Mouse (Mus musculus) olfactory bulb, adult 2 months (tissue): Measurements from ENCODE around the gene Tmem120a. TPM values are rescaled to one million over a fixed set of nuclear protein-coding genes. Genes with fewer than 3 reads are reported as not detected.

ENCODE experiments used
- H3K27ac ChIP-seq: fragments of 200-500 bp; 2 replicates; pipeline ENCODE4 v1.5.1; 2012; ENCODE audit warnings: low read depth, low read length; ENCODE audit not compliant: insufficient read depth
- H3K4me1 ChIP-seq: fragments of 200-500 bp; 2 replicates; pipeline ENCODE4 v1.6.1; 2012; ENCODE audit warnings: low read length; ENCODE audit not compliant: control insufficient read depth, insufficient read depth
- H3K4me3 ChIP-seq: fragments of 200-500 bp; 2 replicates; pipeline ENCODE4 v1.5.1; 2012; ENCODE audit warnings: mild to moderate bottlenecking, low read depth, low read length, moderate library complexity; ENCODE audit not compliant: insufficient read depth
- CTCF ChIP-seq: fragments of 200-500 bp; IDR thresholded peaks from 2 replicates; pipeline ENCODE4 v1.5.1; 2012; ENCODE audit warnings: low read depth, mild to moderate bottlenecking, low read length, moderate library complexity; ENCODE audit not compliant: insufficient read depth
- POLR2A ChIP-seq: fragments of 200-500 bp; IDR thresholded peaks from 2 replicates; pipeline ENCODE4 v1.6.1; 2012; ENCODE audit warnings: mild to moderate bottlenecking, low read depth, low read length, moderate library complexity; ENCODE audit not compliant: insufficient read depth
- WGBS: fragments of 180-500 bp; shearing (Covaris S2); methylation state at CpG from one replicate; pipeline ENCODE4 v1.1.7; 2018; 5-methylcytosine and 5-hydroxymethylcytosine counted together
- polyA plus RNA-seq: library from polyadenylated mRNA; stranded (reverse); fragments of >200 nt; gene quantifications from 2 replicates; pipeline ENCODE4 v1.2.4, GENCODE M21; 2012; ENCODE audit warnings: low replicate concordance; ENCODE audit not compliant: missing spikeins, insufficient read depth, insufficient read length

Gene Tmem120a
- polyA plus RNA-seq, 1 experiment, result not detected

DNA sequence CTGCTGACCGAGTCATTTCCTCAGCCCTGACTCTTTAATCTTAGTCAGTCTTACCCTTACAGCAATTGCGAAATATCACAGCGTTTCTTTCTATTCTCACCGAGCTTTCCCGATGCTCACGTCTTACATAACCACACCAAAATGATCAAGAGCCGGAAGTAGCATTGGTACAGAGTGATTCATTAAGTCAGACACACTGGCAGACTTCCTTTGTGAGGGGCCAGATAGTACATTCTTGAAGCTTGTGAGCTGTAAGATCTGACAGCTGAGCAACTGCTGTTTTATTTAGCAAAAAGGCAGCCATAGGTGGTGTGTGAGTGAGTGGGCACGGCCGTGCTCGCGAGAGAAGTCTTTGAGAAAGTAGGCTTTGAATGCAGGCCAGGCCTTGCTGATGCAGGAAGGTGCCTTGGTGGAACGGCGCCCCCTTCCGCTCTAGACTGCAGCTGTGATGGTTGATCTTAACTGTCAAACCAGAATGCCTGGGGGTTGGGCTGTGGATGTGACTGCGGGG, 41.5 kb downstream of the Tmem120a start:
- peak overlapping the region; percentile 29; the same call in 1 of the 2 replicates for H3K27ac ChIP-seq
- WGBS, result 48% methylated on average over 15 of the region's 15 CpGs
- no peak overlapping the region for H3K4me3 ChIP-seq
- peaks cover 10% of the 10 kb centered on the region for H3K4me1 ChIP-seq
- TF ChIP-seq CTCF (no peak), POLR2A (no peak)

DNA sequence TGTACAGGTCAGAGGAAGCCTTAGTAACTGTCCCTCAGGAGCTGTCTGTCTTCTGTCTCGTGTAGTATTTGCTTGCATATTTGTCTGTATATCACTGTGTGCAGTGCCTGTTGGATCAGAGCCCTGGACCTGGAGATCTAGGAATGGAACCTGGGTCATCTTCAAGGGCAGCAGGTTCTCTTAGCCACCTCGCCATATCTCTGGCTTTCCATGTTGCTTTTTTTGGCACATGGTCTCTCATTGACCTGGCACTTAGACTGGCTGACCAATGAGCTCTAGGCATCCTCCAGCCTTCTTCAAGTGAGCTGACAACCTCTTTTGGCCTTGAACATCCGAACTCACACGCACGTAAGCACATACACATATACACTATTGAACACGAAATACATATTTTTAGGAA, 42.1 kb downstream of the Tmem120a start:
- TF ChIP-seq CTCF (no peak), POLR2A (no peak)
- Histone ChIP-seq H3K4me1 (peaks cover 10% of the 10 kb centered on the region), H3K27ac (peak overlapping the region; percentile 29; the same call in 1 of the 2 replicates), H3K4me3 (no peak overlapping the region)
- WGBS, result 89% methylated on average over 6 of the region's 6 CpGs

DNA sequence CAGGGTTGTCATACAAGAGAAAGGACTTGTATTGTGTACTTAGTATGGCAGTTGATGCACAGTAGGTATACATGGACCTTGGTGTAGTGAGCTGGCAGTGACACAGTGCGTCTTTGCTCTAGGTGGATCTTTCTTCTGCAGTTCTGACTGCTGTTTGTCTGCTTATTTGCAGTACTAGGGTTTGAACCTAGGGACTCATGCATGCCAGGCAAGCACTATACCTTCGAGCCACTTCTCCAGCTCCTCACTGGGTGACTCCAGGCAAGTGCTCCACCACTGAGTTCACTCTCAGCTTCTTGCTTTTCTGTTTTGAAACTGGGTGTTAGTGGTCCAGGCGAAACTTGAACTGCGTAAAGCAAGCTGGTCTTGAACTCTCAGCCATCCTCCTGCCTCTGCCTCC, 42.6 kb downstream of the Tmem120a start:
- TF ChIP-seq CTCF (no peak), POLR2A (no peak)
- WGBS, result 97% methylated on average over 4 of the region's 4 CpGs
- no peak overlapping the region for H3K27ac ChIP-seq

DNA sequence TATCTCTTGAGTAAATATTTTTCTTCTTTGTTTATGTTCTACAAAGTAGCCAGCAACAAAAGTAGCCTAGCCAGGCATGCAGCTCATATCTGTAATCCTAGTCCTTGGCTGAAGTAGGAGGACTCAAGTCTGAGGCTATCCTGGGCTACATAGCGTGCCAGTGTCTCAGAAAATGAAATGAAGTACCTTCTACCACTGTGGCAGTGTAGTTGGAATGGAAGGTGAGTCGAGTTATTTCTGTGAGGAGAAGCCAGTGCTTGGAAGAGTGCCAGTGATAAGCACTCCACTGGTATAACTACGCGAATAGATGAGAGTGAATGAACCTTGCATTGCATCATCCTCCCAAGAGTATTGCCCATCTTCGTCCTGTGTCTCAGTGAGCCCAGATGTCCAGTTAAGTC, 46.5 kb downstream of the Tmem120a start:
- no peak for TF ChIP-seq CTCF
- no peak for TF ChIP-seq POLR2A
- Histone ChIP-seq H3K4me1 (peaks cover 11% of the 10 kb centered on the region), H3K4me3 (no peak overlapping the region), H3K27ac (no peak overlapping the region)
- WGBS, result 67% methylated on average over 5 of the region's 5 CpGs

More for the DNA sequence above, 42.6 kb downstream of the Tmem120a start:
- no peak overlapping the region for H3K4me3 ChIP-seq
- H3K4me1 ChIP-seq, result peaks cover 10% of the 10 kb centered on the region

DNA sequence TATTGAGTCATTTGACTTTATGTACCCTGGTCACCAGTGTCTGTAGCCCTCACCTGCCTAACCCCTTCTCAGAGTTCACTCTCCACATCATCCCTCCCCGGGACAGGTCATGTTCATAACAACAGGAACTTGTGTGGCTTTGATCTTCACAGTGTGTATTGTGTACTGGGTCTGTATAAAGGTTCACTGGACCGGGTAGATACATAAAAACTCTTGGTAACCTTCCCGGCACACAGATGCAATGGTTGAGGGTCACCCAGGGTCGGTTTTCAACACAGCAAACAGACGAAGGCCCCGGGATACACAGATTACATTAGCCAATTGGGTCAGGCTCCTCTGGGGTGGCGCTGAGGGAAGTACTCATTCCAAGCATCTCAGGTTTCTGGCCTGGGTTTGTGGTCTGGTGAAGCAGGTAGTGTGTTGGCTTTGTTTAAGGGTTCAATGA, 48.9 kb downstream of the Tmem120a start:
- H3K27ac ChIP-seq, result no peak overlapping the region
- TF ChIP-seq POLR2A (no peak), CTCF (no peak)
- 41% methylated on average over 7 of the region's 7 CpGs for WGBS
- no peak overlapping the region for H3K4me3 ChIP-seq
- peaks cover 7% of the 10 kb centered on the region; the same call in 1 of the 2 replicates for H3K4me1 ChIP-seq

DNA sequence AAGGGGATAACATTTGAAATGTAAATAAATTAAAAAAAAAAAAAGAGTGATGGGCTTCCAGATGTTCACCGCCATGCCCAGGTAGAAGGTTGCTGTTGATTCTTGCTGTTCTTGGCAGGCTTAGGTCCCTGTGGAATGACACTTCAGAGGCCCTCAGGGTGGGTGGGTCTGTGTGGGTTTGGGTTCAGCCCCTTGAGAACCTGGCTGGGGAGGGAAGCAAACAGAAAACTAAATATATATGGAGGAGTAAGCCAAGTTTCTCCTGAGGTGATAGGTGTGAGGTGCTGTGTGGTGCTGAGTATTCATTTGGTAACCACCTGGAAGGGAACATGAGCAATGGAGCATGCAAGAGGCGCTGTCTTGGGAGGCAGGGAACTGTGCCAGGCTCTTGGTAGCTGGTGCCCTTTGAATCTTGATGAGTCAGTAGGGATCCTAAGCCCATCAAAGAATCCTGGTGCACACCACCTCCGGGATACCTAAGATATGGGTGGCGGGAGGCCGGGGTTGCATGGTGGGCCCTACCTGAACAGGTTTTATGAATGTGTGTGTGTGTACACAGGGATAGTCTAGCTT, 50.9 kb downstream of the Tmem120a start:
- Histone ChIP-seq H3K4me1 (peaks cover 7% of the 10 kb centered on the region), H3K4me3 (no peak overlapping the region), H3K27ac (no peak overlapping the region)
- TF ChIP-seq POLR2A (no peak), CTCF (no peak)
- 92% methylated on average over 5 of the region's 5 CpGs for WGBS

DNA sequence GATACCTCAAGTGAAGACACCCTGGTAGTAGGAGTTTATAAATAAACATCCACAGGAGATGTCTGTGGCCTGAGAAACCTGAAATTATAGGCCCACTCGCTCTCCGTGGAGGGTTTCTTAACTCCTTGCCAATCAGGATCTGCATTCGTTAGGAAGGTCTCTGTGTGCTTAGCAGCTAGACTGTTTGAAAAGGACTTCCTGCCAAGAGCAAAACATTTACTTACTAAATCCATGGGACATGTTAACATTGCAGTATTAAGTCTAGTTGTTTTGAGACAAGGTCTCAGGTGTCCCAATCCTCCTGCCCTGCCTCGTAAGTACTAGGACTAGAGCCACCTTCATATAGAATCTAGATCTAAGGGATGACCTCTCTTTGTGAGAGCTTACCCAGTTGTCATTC, 53.0 kb downstream of the Tmem120a start:
- Histone ChIP-seq H3K4me1 (peaks cover 8% of the 10 kb centered on the region), H3K4me3 (no peak overlapping the region), H3K27ac (no peak overlapping the region)
- TF ChIP-seq POLR2A (no peak), CTCF (no peak)
- 44% methylated on average over 4 of the region's 4 CpGs for WGBS

DNA sequence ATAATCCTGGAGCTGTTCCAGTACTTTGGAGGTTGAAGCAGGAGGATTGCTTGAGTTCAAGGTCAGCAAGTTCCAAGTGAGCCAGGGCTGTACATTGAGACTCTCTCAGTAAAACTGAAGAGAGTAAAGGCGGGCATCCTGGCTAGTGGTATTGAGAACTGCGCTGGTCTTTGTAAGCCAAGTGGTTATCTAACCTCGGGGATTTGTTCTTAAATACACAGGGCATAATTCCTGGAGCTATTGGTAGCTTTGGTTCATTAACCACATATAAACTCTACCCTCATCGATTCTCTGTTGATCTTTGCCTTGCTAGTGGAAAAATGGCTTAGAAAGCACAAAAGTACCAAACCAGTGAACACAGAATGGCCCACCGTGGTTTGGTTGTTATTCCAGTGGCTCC, 53.8 kb downstream of the Tmem120a start:
- TF ChIP-seq CTCF (no peak), POLR2A (no peak)
- Histone ChIP-seq H3K4me3 (peak overlapping the region; percentile 77; the same call in 1 of the 2 replicates), H3K27ac (no peak overlapping the region), H3K4me1 (peaks cover 8% of the 10 kb centered on the region)
- 61% methylated on average over 5 of the region's 5 CpGs for WGBS

Other genes with a start within 250 kb of the Tmem120a start
- 69.9 TPM in 1 of 2 replicates, not detected in the other for gene Hip1, start 199.3 kb downstream of the Tmem120a start, polyA plus RNA-seq
- gene Ccl26, start 180.9 kb downstream of the Tmem120a start, polyA plus RNA-seq, result not detected in 2 replicates
- gene Ccl24, start 171.4 kb downstream of the Tmem120a start, polyA plus RNA-seq, result not detected in 2 replicates
- not detected in 2 replicates for gene Rhbdd2, start 111.8 kb downstream of the Tmem120a start, polyA plus RNA-seq
- not detected in 2 replicates for gene Por, start 74.4 kb downstream of the Tmem120a start, polyA plus RNA-seq
- gene Styxl1, start 33.9 kb upstream of the Tmem120a start, polyA plus RNA-seq, result not detected in 2 replicates
- gene Mdh2, start 34.0 kb upstream of the Tmem120a start, polyA plus RNA-seq, result 359 and 724 TPM in 2 replicates
- gene Srrm3, start 62.4 kb upstream of the Tmem120a start, polyA plus RNA-seq, result not detected in 2 replicates
- gene Hspb1, start 143.5 kb upstream of the Tmem120a start, polyA plus RNA-seq, result not detected in 2 replicates
- gene Ywhag, start 190.2 kb upstream of the Tmem120a start, polyA plus RNA-seq, result 235 and 282 TPM in 2 replicates
- gene Ssc4d, start 230.1 kb upstream of the Tmem120a start, polyA plus RNA-seq, result not detected in 2 replicates
- gene Zp3, start 235.7 kb upstream of the Tmem120a start, polyA plus RNA-seq, result not detected in 2 replicates